Mouse (Mus musculus): ENCODE measurements at regions not wholly inside any gene's neighbourhood (a gene's known extent, or its start where the extent isn't known, plus 50 kb on each side); places are given as distances from the start of the nearest gene placed in this dataset.
A peak's percentile ranks its signal among the peaks of the same experiment; 100 is the strongest.

- no peak for DNase-seq (ENCODE audit: low read depth, low spot score)
Measured at GRCm38 (mm10) chr17:82731561-82731960, 483.5 kb upstream of the Pkdcc start.

GRCm38 (mm10) chr17:82742445-82742844 is 472.6 kb upstream of the Pkdcc start:
- DNase-seq (ENCODE audit: low read depth, low spot score) = no peak

GRCm38 (mm10) chr17:82757400-82757799 is 457.7 kb upstream of the Pkdcc start:
- DNase-seq (ENCODE audit: low read depth, low spot score) = no peak

- no peak for DNase-seq (ENCODE audit: low read depth, low spot score)
Measured at GRCm38 (mm10) chr17:82779096-82779495, 436.0 kb upstream of the Pkdcc start.

GRCm38 (mm10) chr17:82822129-82822528 is 393.0 kb upstream of the Pkdcc start:
- no peak for DNase-seq (ENCODE audit: low read depth, low spot score)

- peak; percentile 36 for DNase-seq (ENCODE audit: low read depth, low spot score)
Measured at GRCm38 (mm10) chr17:82824057-82824456, 391.0 kb upstream of the Pkdcc start.

GRCm38 (mm10) chr17:82824619-82825018 is 390.5 kb upstream of the Pkdcc start:
- DNase-seq (ENCODE audit: low read depth, low spot score) = no peak

GRCm38 (mm10) chr17:82827170-82827569 is 387.9 kb upstream of the Pkdcc start:
- peak; percentile 74 for DNase-seq (ENCODE audit: low read depth, low spot score)

- DNase-seq (ENCODE audit: low read depth, low spot score) = peak; percentile 87
Measured at GRCm38 (mm10) chr17:82827841-82828240, 387.3 kb upstream of the Pkdcc start.

- DNase-seq (ENCODE audit: low read depth, low spot score) = peak; percentile 77
Measured at GRCm38 (mm10) chr17:82828434-82828997, 386.6 kb upstream of the Pkdcc start.

- DNase-seq (ENCODE audit: low read depth, low spot score) = no peak
Measured at GRCm38 (mm10) chr17:82829415-82829814, 385.7 kb upstream of the Pkdcc start.

GRCm38 (mm10) chr17:82834177-82834576 is 380.9 kb upstream of the Pkdcc start:
- DNase-seq (ENCODE audit: low read depth, low spot score) = no peak

GRCm38 (mm10) chr17:82836115-82836514 is 379.0 kb upstream of the Pkdcc start:
- no peak for DNase-seq (ENCODE audit: low read depth, low spot score)

- no peak for DNase-seq (ENCODE audit: low read depth, low spot score)
Measured at GRCm38 (mm10) chr17:82846776-82847494, 368.2 kb upstream of the Pkdcc start.

GRCm38 (mm10) chr17:82857199-82858147 is 357.6 kb upstream of the Pkdcc start:
- peak; percentile 70 for DNase-seq (ENCODE audit: low read depth, low spot score)

- no peak for DNase-seq (ENCODE audit: low read depth, low spot score)
Measured at GRCm38 (mm10) chr17:82860391-82860790, 354.7 kb upstream of the Pkdcc start.

- DNase-seq (ENCODE audit: low read depth, low spot score) = no peak
Measured at GRCm38 (mm10) chr17:82860966-82861365, 354.1 kb upstream of the Pkdcc start.

- no peak for DNase-seq (ENCODE audit: low read depth, low spot score)
Measured at GRCm38 (mm10) chr17:82877131-82877530, 338.0 kb upstream of the Pkdcc start.

- DNase-seq (ENCODE audit: low read depth, low spot score) = no peak
Measured at GRCm38 (mm10) chr17:82900602-82901001, 314.5 kb upstream of the Pkdcc start.

- DNase-seq (ENCODE audit: low read depth, low spot score) = no peak
Measured at GRCm38 (mm10) chr17:82901098-82901891, 313.8 kb upstream of the Pkdcc start.

- no peak for DNase-seq (ENCODE audit: low read depth, low spot score)
Measured at GRCm38 (mm10) chr17:82904961-82905360, 310.1 kb upstream of the Pkdcc start.

Data from A20 (cell line).